Mouse (Mus musculus) bone marrow, adult 2 months (tissue): ENCODE data around the gene Cyth1. TPM values are rescaled to one million over a fixed set of nuclear protein-coding genes. Genes with fewer than 3 reads are reported as not detected.

Experiments
- H3K27ac ChIP-seq: fragments of 200-500 bp; 2 replicates; pipeline ENCODE4 v1.5.1; 2012; ENCODE audit warnings: low read depth, mild to moderate bottlenecking, control low read depth, inconsistent platforms, low read length; ENCODE audit not compliant: control insufficient read depth, poor library complexity, insufficient read depth
- H3K4me1 ChIP-seq: fragments of 200-500 bp; 2 replicates; pipeline ENCODE4 v1.6.1; 2011; ENCODE audit warnings: low read length; ENCODE audit not compliant: control insufficient read depth, insufficient read depth
- H3K4me3 ChIP-seq: fragments of 200-500 bp; replicated peaks from 2 replicates; pipeline ENCODE3; 2011; ENCODE audit warnings: mild to moderate bottlenecking, low read depth, low read length, control low read depth; ENCODE audit not compliant: control insufficient read depth
- CTCF ChIP-seq: fragments of 200-500 bp; IDR thresholded peaks from 2 replicates; pipeline ENCODE4 v1.5.1; 2011; ENCODE audit warnings: low read length, control low read depth; ENCODE audit not compliant: control insufficient read depth, insufficient read depth
- POLR2A ChIP-seq: fragments of 200-500 bp; IDR thresholded peaks from 2 replicates; pipeline ENCODE4 v1.6.1; 2011; ENCODE audit warnings: low read depth, mild to moderate bottlenecking, control low read depth, low read length, borderline replicate concordance; ENCODE audit not compliant: control insufficient read depth
- WGBS: fragments of 180-500 bp; shearing (Covaris S2); methylation state at CpG from one replicate; pipeline ENCODE4 v1.1.7; 2018; 5-methylcytosine and 5-hydroxymethylcytosine counted together
- polyA plus RNA-seq: library from polyadenylated mRNA; stranded (reverse); fragments of >200 nt; gene quantifications from 2 replicates; pipeline ENCODE4 v1.2.4, GENCODE M21; 2011; ENCODE audit warnings: low replicate concordance; ENCODE audit not compliant: missing spikeins, insufficient read depth, insufficient read length

The Cyth1 gene
- polyA plus RNA-seq, 1 experiment: 28.3 TPM

DNA sequence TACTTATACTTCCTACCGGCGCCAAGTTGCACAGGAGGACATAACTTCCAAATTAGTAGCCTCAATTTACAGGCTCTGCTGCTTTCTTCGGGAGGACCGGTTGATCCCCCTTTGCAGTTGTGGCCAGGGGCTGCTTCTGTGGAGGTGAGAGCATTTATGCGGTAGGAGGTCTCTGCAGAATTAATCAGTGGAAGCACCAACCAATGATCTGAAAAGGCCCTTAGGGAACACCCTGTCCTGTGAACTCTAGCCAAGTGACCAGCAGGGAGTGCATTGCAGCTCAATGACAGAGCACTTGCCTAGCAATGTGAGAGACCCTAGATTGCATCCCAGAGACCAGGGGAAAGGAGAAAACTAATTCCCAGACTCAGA lies 606 bp upstream of the Cyth1 start:
- Histone ChIP-seq H3K27ac (peak overlapping the region; percentile 73), H3K4me1 (peaks cover 4% of the 10 kb centered on the region), H3K4me3 (peak overlapping the region; percentile 59)
- TF ChIP-seq POLR2A: no peak
- TF ChIP-seq CTCF: no peak
- WGBS: 2% methylated on average over 5 of the region's 5 CpGs

DNA sequence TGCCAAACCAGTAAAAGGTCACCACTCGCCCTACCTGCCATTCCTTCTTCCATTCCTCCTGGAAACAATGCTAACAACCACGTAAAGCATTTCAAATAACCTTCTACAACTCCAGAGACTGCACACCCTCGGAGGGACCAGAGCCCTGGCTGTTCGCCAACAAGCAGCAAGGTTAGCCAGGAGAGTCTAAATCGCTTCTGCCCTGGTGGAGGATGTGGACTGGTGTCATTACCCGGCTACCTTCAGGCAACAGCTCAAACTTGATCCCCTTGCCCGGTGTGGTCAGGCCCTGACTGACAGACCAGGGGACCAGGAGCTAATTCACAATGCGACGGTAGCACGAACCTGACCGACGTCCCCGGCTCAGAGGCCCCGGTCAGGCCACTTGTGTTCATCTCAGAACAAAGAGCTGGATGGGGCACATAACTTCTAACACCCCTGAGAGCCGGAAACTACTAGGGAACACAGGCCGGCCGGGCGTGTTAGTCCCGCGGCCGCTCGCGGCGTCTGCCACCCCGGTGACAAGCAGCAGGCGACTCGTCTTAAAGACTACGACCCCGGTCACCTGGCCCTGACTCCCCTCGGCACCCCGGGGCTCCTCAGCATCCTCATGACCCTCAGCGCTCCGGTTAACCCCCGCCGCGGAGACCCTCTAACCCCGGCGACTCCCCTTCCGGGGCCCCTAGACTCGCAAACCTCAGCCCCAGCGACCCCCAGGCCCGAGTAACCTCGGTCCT lies 865 bp downstream of the Cyth1 start:
- TF ChIP-seq POLR2A (no peak), CTCF (no peak)
- peak overlapping the region; percentile 81 for H3K27ac ChIP-seq
- peak overlapping the region; percentile 92 for H3K4me3 ChIP-seq
- peaks cover 8% of the 10 kb centered on the region for H3K4me1 ChIP-seq
- 1% methylated on average over 43 of the region's 43 CpGs for WGBS

DNA sequence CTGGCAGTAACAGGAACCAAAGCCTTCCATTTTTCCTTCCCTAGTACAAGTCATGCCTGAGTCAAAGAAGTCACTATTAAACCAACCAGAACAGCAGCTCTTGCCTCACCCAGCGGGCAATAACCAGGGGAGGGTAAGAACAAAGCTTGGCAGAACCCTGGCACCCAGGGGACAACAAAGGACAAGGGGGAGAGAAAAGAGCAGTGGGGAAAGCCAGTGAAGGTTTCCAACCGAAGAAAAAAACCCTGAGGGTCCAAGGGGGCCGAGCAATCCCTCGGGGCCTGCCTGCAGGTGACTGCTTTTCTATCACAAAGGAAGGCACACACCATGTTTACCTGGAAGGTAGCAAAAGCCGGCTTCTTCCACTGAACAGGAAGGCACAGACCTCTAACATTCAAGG lies 1.7 kb downstream of the Cyth1 start:
- TF ChIP-seq CTCF (no peak), POLR2A (no peak)
- WGBS: 54% methylated on average over 5 of the region's 5 CpGs
- peak overlapping the region; percentile 81 for H3K27ac ChIP-seq
- peaks cover 11% of the 10 kb centered on the region for H3K4me1 ChIP-seq
- H3K4me3 ChIP-seq: peak overlapping the region; percentile 92

DNA sequence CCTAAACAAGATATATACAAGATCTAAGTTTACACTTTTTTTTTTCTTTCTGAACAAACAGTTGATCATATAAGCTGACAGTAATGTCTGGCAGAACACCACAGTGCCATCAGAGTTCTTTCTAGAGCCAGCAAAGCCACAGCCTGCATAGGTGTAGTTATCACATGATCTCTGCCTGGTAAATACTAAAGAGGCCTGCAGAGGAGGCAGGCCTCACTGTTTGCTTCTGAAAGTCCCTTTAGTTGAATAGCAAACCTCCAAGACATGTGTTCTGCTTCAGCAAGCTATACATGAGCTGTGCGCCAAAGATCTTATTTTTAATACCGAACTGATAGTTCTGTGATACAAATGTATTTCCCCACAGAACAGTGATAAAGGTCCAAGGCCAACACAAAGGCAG lies 3.3 kb downstream of the Cyth1 start:
- Histone ChIP-seq H3K4me1 (peaks cover 15% of the 10 kb centered on the region), H3K27ac (no peak overlapping the region; the same call in 1 of the 2 replicates), H3K4me3 (no peak overlapping the region)
- WGBS: 68% methylated on average over 2 of the region's 2 CpGs
- TF ChIP-seq CTCF (no peak), POLR2A (no peak)

DNA sequence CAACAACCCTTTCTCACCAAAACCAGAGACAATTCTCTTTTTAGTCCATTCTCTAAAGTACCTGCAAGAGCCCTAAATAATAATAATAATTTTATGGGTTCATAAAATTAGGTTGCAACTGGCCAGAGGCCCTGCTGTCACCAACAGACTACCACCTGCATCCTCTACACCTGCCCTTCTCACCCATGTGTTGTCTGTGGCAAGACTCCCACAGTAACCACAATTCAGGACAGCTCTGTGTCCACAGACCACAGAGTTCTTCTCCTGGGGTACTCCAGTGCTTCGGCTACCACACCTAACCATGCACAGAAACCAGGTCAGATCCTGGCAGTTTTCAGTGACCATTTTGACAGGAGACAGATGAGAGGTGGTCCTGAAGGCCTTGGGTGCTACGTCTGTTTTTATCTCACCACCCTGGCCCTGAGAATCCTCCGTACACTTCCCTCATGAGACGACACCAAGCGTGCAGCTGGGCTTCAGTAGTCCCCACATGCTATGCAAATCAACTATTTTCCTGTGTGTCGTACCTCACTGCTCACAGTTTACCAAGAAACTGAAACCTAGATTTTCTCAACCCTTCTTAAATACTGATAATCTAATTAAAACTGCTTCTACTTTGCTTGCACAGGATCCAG lies 4.6 kb downstream of the Cyth1 start:
- Histone ChIP-seq H3K4me1 (peaks cover 18% of the 10 kb centered on the region), H3K4me3 (peak overlapping the region; percentile 29), H3K27ac (peak overlapping the region; percentile 91)
- TF ChIP-seq CTCF (no peak), POLR2A (no peak)
- WGBS: 20% methylated on average over 6 of the region's 6 CpGs

DNA sequence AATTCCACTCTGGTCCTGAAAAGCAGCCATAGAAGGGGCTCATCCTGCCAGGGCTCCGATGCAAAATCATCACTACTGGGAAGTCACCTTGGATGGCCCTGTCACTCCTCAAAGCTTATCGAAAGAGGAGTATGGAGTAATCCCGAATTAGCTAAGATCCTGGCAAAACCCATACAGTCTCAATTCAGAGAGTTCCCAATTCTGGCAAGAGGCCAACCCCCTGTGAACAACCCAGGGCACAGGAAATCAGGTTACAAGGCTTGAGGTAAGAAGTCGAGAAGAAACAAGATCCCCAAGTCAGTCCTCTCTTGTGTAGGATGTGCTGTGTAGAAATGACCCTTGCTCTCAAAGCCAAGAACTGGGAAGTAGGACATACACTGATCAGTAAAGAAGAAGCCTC lies 5.9 kb downstream of the Cyth1 start:
- Histone ChIP-seq H3K4me1 (peaks cover 20% of the 10 kb centered on the region), H3K4me3 (no peak overlapping the region), H3K27ac (peak overlapping the region; percentile 2; the same call in 1 of the 2 replicates)
- no peak for TF ChIP-seq POLR2A
- TF ChIP-seq CTCF: no peak
- WGBS: 42% methylated on average over 4 of the region's 4 CpGs

DNA sequence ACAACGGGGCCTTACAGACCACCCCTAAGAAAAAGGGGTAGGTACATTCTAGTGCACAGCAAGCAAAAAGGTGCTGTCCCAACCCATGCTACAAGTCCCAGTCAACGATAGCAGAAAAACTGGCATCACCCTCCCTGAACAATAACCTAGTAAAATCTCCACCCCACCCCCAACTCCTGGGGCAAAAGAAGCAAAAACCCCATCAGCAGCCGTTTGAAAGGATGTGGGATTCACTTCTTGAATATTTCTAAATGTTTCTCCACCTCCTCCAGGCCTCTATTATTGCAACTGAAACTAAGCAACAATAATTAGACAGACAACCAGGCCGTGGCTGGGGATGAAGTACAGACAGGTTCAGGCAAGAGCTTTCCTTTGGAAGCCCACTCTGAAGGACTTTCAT lies 8.0 kb downstream of the Cyth1 start:
- WGBS: 21% methylated on average over 4 of the region's 4 CpGs
- peak overlapping the region; percentile 51; the same call in 1 of the 2 replicates for H3K27ac ChIP-seq
- TF ChIP-seq CTCF (no peak), POLR2A (no peak)
- no peak overlapping the region for H3K4me3 ChIP-seq
- peaks cover 29% of the 10 kb centered on the region for H3K4me1 ChIP-seq

DNA sequence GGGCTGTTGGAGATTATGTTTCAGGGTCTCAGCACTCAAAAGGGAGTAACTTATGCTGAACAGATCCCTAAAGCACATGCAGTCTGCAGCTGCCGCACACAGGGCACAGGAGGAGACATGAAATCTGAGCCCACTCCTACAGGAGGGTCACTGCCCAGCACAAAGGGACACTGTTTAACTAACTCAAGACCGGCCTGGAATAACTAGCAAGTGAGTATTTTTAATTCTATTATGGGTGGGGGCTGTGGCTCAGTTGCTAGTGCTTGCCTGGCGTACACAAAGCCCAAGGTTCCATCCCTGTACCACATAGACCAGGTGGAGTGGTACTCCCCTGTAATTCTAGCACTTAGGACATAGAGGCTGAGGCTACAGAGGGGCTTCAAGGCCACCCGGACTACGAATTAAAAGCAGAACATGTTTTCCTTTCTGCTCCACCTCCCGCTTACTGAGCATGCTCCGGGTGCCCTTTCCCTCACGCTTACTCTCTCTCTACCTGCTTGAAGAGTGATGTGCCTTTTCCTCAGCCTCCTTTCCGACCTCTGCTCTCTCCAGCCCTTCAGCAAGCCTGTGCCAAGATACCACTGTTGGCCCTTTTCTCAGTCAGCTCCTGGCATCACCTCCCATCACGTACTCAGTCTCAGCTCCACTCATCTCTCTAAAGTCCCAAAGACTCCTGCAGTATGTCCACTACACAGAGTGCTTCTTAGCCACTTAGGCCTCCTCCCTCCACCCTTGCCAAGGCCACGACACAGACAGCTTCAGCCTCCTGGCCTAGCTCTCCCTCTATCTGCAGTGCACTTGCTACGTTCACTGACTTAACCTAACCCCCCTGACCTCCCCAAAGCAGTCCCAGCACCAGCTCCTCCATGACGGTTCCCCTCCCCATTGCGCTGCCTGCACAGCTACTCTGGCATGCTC lies 8.9 kb downstream of the Cyth1 start:
- WGBS: 73% methylated on average over 14 of the region's 14 CpGs
- Histone ChIP-seq H3K4me1 (peaks cover 32% of the 10 kb centered on the region), H3K27ac (no peak overlapping the region), H3K4me3 (no peak overlapping the region)
- no peak for TF ChIP-seq POLR2A
- TF ChIP-seq CTCF: no peak
